Mouse (Mus musculus) forebrain, embryonic 11.5 days (tissue): ENCODE results near the gene Cd81. TPM values are rescaled to one million over a fixed set of nuclear protein-coding genes. Genes with fewer than 3 reads are reported as not detected.

Source experiments
- ATAC-seq: fragments of 200-750 bp; cut with Nextera tagmentation; replicated peaks from 2 replicates; pipeline ENCODE4 v1.8.0; 2017; ENCODE audit warnings: moderate TSS enrichment; ENCODE audit not compliant: low FRiP score
- DNase-seq: peaks from one replicate; pipeline ENCODE4 v3.0.0-alpha.2; 2017; ENCODE audit warnings: low spot score
- H3K27ac ChIP-seq: fragments of 300-500 bp; sonication (generic); 2 replicates; pipeline ENCODE4 v1.5.1; 2014; ENCODE audit warnings: low read depth, low read length
- H3K27me3 ChIP-seq: fragments of 300-500 bp; sonication (generic); 2 replicates; pipeline ENCODE4 v1.6.1; 2014; ENCODE audit warnings: mild to moderate bottlenecking, low read length, mixed read lengths; ENCODE audit not compliant: control insufficient read depth, insufficient read depth
- H3K36me3 ChIP-seq: fragments of 300-500 bp; sonication (generic); 2 replicates; pipeline ENCODE4 v1.6.1; 2014; ENCODE audit warnings: mild to moderate bottlenecking, low read length, moderate library complexity, mixed read lengths; ENCODE audit not compliant: control insufficient read depth, insufficient read depth
- H3K4me1 ChIP-seq: fragments of 300-500 bp; sonication (generic); replicated peaks from 2 replicates; pipeline ENCODE4 v1.6.1; 2014; ENCODE audit warnings: low read length, mixed read lengths; ENCODE audit not compliant: control insufficient read depth, insufficient read depth
- H3K4me2 ChIP-seq: fragments of 300-500 bp; sonication (generic); 2 replicates; pipeline ENCODE4 v1.6.1; 2014; ENCODE audit warnings: low read depth, mild to moderate bottlenecking, low read length, moderate library complexity, mixed read lengths; ENCODE audit not compliant: severe bottlenecking
- H3K4me3 ChIP-seq: fragments of 300-500 bp; sonication (generic); 2 replicates; pipeline ENCODE4 v1.5.1; 2014; ENCODE audit warnings: low read depth, low read length
- H3K9ac ChIP-seq: fragments of 300-500 bp; sonication (generic); 2 replicates; pipeline ENCODE4 v1.6.1; 2014; ENCODE audit warnings: low read length
- H3K9me3 ChIP-seq: fragments of 300-500 bp; sonication (generic); 2 replicates; pipeline ENCODE4 v1.6.1; 2016; ENCODE audit warnings: low read length, mixed read lengths; ENCODE audit not compliant: control insufficient read depth
- WGBS: fragments of 180-500 bp; shearing (Covaris S2); extraction: QIAGEN DNeasy Blood & Tissue Kit; methylation state at CpG from one replicate; pipeline ENCODE4 v1.1.7; 2014; 5-methylcytosine and 5-hydroxymethylcytosine counted together
- polyA plus RNA-seq: library from polyadenylated mRNA; unstranded; fragments of >200 nt; fragmentation: Nextera tagmentation; extraction: Ambion mirVana; gene quantifications from 2 replicates; pipeline ENCODE4 v1.2.1, GENCODE M21; 2014

Cd81 gene
- polyA plus RNA-seq, 1 experiment from 2014 or later = 216 TPM

DNA sequence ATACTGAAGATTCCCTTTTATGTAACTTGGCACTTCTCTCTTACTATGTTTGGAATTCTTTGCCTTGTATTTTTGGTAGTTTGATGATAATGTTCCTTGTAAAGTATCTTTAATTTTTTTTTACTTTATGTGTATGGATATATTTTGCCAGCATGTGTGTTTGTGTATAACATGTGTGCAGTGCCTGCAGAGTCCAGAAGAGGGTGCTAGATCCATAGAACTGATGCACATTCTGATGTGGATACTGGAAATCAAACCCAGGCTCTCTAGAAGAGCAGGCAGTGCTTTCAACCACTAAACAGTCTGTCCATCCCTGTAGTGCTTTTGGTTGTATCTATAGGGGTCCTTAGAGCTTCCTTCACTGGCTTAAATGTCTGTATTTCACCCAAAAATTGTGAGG, 62.2 kb downstream of the Cd81 start:
- H3K4me3 ChIP-seq = no peak overlapping the region
- H3K9ac ChIP-seq = no peak overlapping the region
- H3K27ac ChIP-seq = no peak overlapping the region
- no peaks in the 10 kb centered on the region for H3K27me3 ChIP-seq
- DNase-seq = no peak
- H3K4me2 ChIP-seq = no peak overlapping the region
- no peaks in the 10 kb centered on the region for H3K9me3 ChIP-seq
- no peaks in the 10 kb centered on the region for H3K36me3 ChIP-seq
- H3K4me1 ChIP-seq = no peaks in the 10 kb centered on the region
- ATAC-seq = no peak

DNA sequence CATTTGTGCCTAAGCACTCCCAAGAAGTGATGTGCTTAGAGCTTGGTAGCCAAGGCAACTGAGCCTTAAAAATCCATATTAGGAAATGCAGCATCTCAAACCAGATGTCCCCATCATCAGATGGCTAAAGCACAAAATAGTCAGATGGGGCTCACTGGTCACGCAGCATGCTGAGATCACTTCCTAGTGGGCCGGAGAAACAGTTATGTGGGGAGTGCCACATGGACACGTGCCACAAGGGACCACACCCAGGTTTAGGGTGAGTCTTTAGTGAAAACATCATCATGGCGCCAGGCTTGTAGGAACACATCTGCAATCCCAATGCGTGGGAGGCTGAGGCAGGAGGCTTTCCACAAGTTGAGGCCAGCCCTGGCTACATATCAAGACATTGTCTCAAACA, 64.0 kb downstream of the Cd81 start:
- H3K9me3 ChIP-seq = no peaks in the 10 kb centered on the region
- no peak overlapping the region for H3K27ac ChIP-seq
- no peak overlapping the region for H3K9ac ChIP-seq
- H3K36me3 ChIP-seq = no peaks in the 10 kb centered on the region
- no peak overlapping the region for H3K4me2 ChIP-seq
- no peak for DNase-seq
- no peaks in the 10 kb centered on the region for H3K4me1 ChIP-seq
- WGBS = 87% methylated on average over 5 of the region's 5 CpGs
- H3K27me3 ChIP-seq = no peaks in the 10 kb centered on the region
- no peak overlapping the region for H3K4me3 ChIP-seq
- no peak for ATAC-seq

Other genes with a start within 250 kb of the Cd81 start
- 18.7 and 19.8 TPM in 2 replicates for gene Th, start 121.6 kb upstream of the Cd81 start, polyA plus RNA-seq
- gene Ascl2, start 83.5 kb upstream of the Cd81 start, polyA plus RNA-seq = 0.12 and 0.49 TPM in 2 replicates
- 4.2 and 5.3 TPM in 2 replicates for gene Tspan32, start 47.7 kb upstream of the Cd81 start, polyA plus RNA-seq
- 73.3 and 82.6 TPM in 2 replicates for gene Tssc4, start 16.5 kb downstream of the Cd81 start, polyA plus RNA-seq
- 0.64 and 0.85 TPM in 2 replicates for gene Trpm5, start 41.9 kb downstream of the Cd81 start, polyA plus RNA-seq
- gene Kcnq1, start 53.6 kb downstream of the Cd81 start, polyA plus RNA-seq = 1.1 and 1.5 TPM in 2 replicates